Mouse (Mus musculus) lung, postnatal 0 days (tissue): ENCODE results near the gene Fhad1. TPM values are rescaled to one million over a fixed set of nuclear protein-coding genes. Genes with fewer than 3 reads are reported as not detected.

Experiments
- ATAC-seq: fragments of 200-750 bp; cut with Nextera tagmentation; 2 replicates; pipeline ENCODE4 v1.8.0; 2017; ENCODE audit warnings: moderate library complexity
- DNase-seq: peaks from one replicate; pipeline ENCODE4 v3.0.0-alpha.2; 2016; ENCODE audit warnings: low spot score
- H3K27ac ChIP-seq: fragments of 300-500 bp; sonication (generic); 2 replicates; pipeline ENCODE4 v1.5.1; 2014; ENCODE audit warnings: antibody characterized with exemption, mild to moderate bottlenecking, low read length, mixed read lengths
- H3K27me3 ChIP-seq: fragments of 300-500 bp; sonication (generic); replicated peaks from 2 replicates; pipeline ENCODE4 v1.6.1; 2014; ENCODE audit warnings: low read length, mixed read lengths; ENCODE audit not compliant: insufficient read depth
- H3K36me3 ChIP-seq: fragments of 300-500 bp; sonication (generic); 2 replicates; pipeline ENCODE4 v1.6.1; 2014; ENCODE audit warnings: low read length, mixed read lengths; ENCODE audit not compliant: insufficient read depth
- H3K4me1 ChIP-seq: fragments of 300-500 bp; sonication (generic); 2 replicates; pipeline ENCODE4 v1.6.1; 2014; ENCODE audit warnings: antibody characterized with exemption, low read depth, low read length, mixed read lengths; ENCODE audit not compliant: insufficient read depth
- H3K4me2 ChIP-seq: fragments of 300-500 bp; sonication (generic); replicated peaks from 2 replicates; pipeline ENCODE4 v1.6.1; 2014; ENCODE audit warnings: low read depth, mild to moderate bottlenecking, low read length, moderate library complexity, mixed read lengths
- H3K4me3 ChIP-seq: fragments of 300-500 bp; sonication (generic); 2 replicates; pipeline ENCODE4 v1.5.1; 2014; ENCODE audit warnings: low read depth, low read length
- H3K9ac ChIP-seq: fragments of 300-500 bp; sonication (generic); replicated peaks from 2 replicates; pipeline ENCODE4 v1.6.1; 2014; ENCODE audit warnings: low read depth, mild to moderate bottlenecking
- H3K9me3 ChIP-seq: fragments of 300-500 bp; sonication (generic); 2 replicates; pipeline ENCODE4 v1.6.1; 2016; ENCODE audit warnings: low read length, mixed read lengths
- CTCF ChIP-seq: IDR thresholded peaks from 2 replicates; pipeline ENCODE4 v1.5.1; 2016; ENCODE audit warnings: antibody characterized with exemption, mild to moderate bottlenecking
- EP300 ChIP-seq: IDR thresholded peaks from 2 replicates; pipeline ENCODE4 v1.6.1; 2016; ENCODE audit warnings: antibody characterized with exemption, mild to moderate bottlenecking, control low read depth
- WGBS: fragments of 180-500 bp; shearing (Covaris S2); extraction: QIAGEN DNeasy Blood & Tissue Kit; methylation state at CpG from one replicate; pipeline ENCODE4 v1.1.7; 2014; 5-methylcytosine and 5-hydroxymethylcytosine counted together
- polyA plus RNA-seq: library from polyadenylated mRNA; unstranded; fragments of >200 nt; fragmentation: Nextera tagmentation; extraction: Ambion mirVana; gene quantifications from 2 replicates; pipeline ENCODE4 v1.2.1, GENCODE M21; 2015

Gene Fhad1
- polyA plus RNA-seq, 1 experiment from 2014 or later, result 6.5 TPM

- H3K27me3 ChIP-seq, result no peaks in the 10 kb centered on the region
- H3K27ac ChIP-seq, result no peak overlapping the region
- WGBS, result 47% methylated on average over 12 of the region's 12 CpGs
- no peak overlapping the region for H3K4me2 ChIP-seq
- DNase-seq (peak; percentile 24), ATAC-seq (no peak)
- no peak for TF ChIP-seq EP300
- no peak for TF ChIP-seq CTCF
- H3K4me3 ChIP-seq, result no peak overlapping the region
- 0 out of 2 replicates have a peak, but pooled peaks cover 3% of the 10 kb centered on the region for H3K4me1 ChIP-seq
- H3K9me3 ChIP-seq, result no peaks in the 10 kb centered on the region
- no peaks in the 10 kb centered on the region for H3K36me3 ChIP-seq
- no peak overlapping the region for H3K9ac ChIP-seq
Measured at GRCm38 (mm10) chr4:141895772-141896171, 119.1 kb downstream of the Fhad1 start.

GRCm38 (mm10) chr4:141893157-141893784 is 121.6 kb downstream of the Fhad1 start:
- no peak overlapping the region for H3K27ac ChIP-seq

GRCm38 (mm10) chr4:141886385-141886968 is 128.4 kb downstream of the Fhad1 start:
- 37% methylated on average over 5 of the region's 6 CpGs for WGBS
- H3K9me3 ChIP-seq, result no peaks in the 10 kb centered on the region
- TF ChIP-seq CTCF, result no peak
- TF ChIP-seq EP300, result no peak
- peaks cover 5% of the 10 kb centered on the region; the same call in 1 of the 2 replicates for H3K4me1 ChIP-seq
- H3K36me3 ChIP-seq, result no peaks in the 10 kb centered on the region
- H3K9ac ChIP-seq, result no peak overlapping the region
- H3K27me3 ChIP-seq, result no peaks in the 10 kb centered on the region
- no peak overlapping the region for H3K4me3 ChIP-seq
- ATAC-seq (peak; percentile 53), DNase-seq (no peak)
- H3K27ac ChIP-seq, result no peak overlapping the region
- no peak overlapping the region for H3K4me2 ChIP-seq

More at GRCm38 (mm10) chr4:141893157-141893784, 121.6 kb downstream of the Fhad1 start:
- Histone ChIP-seq H3K36me3 (no peaks in the 10 kb centered on the region), H3K4me2 (no peak overlapping the region), H3K9ac (no peak overlapping the region), H3K4me1 (0 out of 2 replicates have a peak, but pooled peaks cover 3% of the 10 kb centered on the region), H3K9me3 (no peaks in the 10 kb centered on the region), H3K4me3 (no peak overlapping the region), H3K27me3 (no peaks in the 10 kb centered on the region)
- DNase-seq (no peak), ATAC-seq (no peak)
- 74% methylated on average over 8 of the region's 8 CpGs for WGBS
- no peak for TF ChIP-seq CTCF
- no peak for TF ChIP-seq EP300

GRCm38 (mm10) chr4:141885451-141885850 is 129.4 kb downstream of the Fhad1 start:
- H3K4me3 ChIP-seq, result no peak overlapping the region
- ATAC-seq (no peak), DNase-seq (no peak)
- H3K4me1 ChIP-seq, result peaks cover 5% of the 10 kb centered on the region; the same call in 1 of the 2 replicates
- no peaks in the 10 kb centered on the region for H3K27me3 ChIP-seq
- H3K36me3 ChIP-seq, result no peaks in the 10 kb centered on the region
- WGBS, result 65% methylated on average over 9 of the region's 9 CpGs
- TF ChIP-seq EP300 (no peak), CTCF (no peak)
- H3K27ac ChIP-seq, result no peak overlapping the region
- no peak overlapping the region for H3K9ac ChIP-seq
- no peak overlapping the region for H3K4me2 ChIP-seq
- H3K9me3 ChIP-seq, result no peaks in the 10 kb centered on the region

- no peak overlapping the region for H3K4me2 ChIP-seq
- H3K27me3 ChIP-seq, result no peaks in the 10 kb centered on the region
- TF ChIP-seq CTCF (no peak), EP300 (no peak)
- DNase-seq (no peak), ATAC-seq (no peak)
- H3K27ac ChIP-seq, result no peak overlapping the region
- no peak overlapping the region for H3K4me3 ChIP-seq
- H3K9me3 ChIP-seq, result no peaks in the 10 kb centered on the region
- H3K4me1 ChIP-seq, result peaks cover 5% of the 10 kb centered on the region; the same call in 1 of the 2 replicates
- 71% methylated on average over 7 of the region's 7 CpGs for WGBS
- H3K9ac ChIP-seq, result no peak overlapping the region
- no peaks in the 10 kb centered on the region for H3K36me3 ChIP-seq
Measured at GRCm38 (mm10) chr4:141882858-141883257, 132.0 kb downstream of the Fhad1 start.

GRCm38 (mm10) chr4:141881950-141882349 is 132.9 kb downstream of the Fhad1 start:
- DNase-seq, result peak; percentile 73
- peak; percentile 23; the same call in 1 of the 2 replicates for TF ChIP-seq EP300
- no peak for TF ChIP-seq CTCF
- Histone ChIP-seq H3K9ac (no peak overlapping the region), H3K27me3 (no peaks in the 10 kb centered on the region), H3K4me2 (no peak overlapping the region), H3K4me1 (peaks cover 5% of the 10 kb centered on the region; the same call in 1 of the 2 replicates), H3K9me3 (no peaks in the 10 kb centered on the region), H3K27ac (no peak overlapping the region), H3K36me3 (no peaks in the 10 kb centered on the region), H3K4me3 (no peak overlapping the region)
- 22% methylated on average over 5 of the region's 5 CpGs for WGBS
- peak; percentile 65 for ATAC-seq
